Mouse (Mus musculus): Measurements from ENCODE around the gene 2010111I01Rik. TPM values are rescaled to one million over a fixed set of nuclear protein-coding genes. Genes with fewer than 3 reads are reported as not detected.

The 2010111I01Rik gene
- total and polyA plus RNA-seq, 3 experiments, result 26.3 to 32.7 TPM; not detected in 1

DNA sequence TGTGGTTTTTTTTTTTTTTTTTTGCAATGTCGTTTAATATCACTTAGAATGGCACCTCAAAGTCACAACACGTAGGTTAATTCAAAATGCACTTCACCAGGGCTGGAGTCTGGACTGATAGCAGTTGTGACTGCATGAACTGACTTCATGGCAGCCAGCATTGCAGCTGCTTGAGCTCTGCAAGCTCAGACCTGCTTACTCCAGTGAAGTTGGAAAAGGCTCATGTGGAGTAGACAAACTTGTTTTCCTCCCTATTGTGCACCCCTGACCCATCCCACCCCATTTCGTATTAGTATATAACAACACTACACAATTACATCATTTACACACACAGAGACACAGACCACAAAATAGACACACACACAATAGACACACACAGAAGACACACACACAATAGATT lies 42.0 kb upstream of the 2010111I01Rik start:
- no peak overlapping the region for H3K27ac ChIP-seq (ENCODE audit: control insufficient read depth, low read depth, low read length)
- no peaks in the 10 kb centered on the region for H3K36me3 ChIP-seq (ENCODE audit: control insufficient read depth in 1 of 2, insufficient read depth in 2 of 2, low read length in 2 of 2)
- no peaks in the 10 kb centered on the region for H3K27me3 ChIP-seq (ENCODE audit: control insufficient read depth in 1 of 2, insufficient read depth in 2 of 2, low read length in 2 of 2)
- DNase-seq (ENCODE audit: low read depth, low spot score), result no peak
- no peaks in the 10 kb centered on the region for H3K4me1 ChIP-seq (ENCODE audit: control insufficient read depth in 1 of 2, insufficient read depth in 2 of 2, low read length in 2 of 2)
- no peak overlapping the region for H3K4me3 ChIP-seq (ENCODE audit: control insufficient read depth in 1 of 2, insufficient read depth in 1 of 2, low read depth in 2 of 2, low read length in 2 of 2)
- H3K9ac ChIP-seq (ENCODE audit: control insufficient read depth, low read depth, low read length, poor library complexity, severe bottlenecking), result no peak overlapping the region
- TF ChIP-seq RCOR1 (IDR thresholded peaks at IDR 0.05; ENCODE audit: low read depth, low read length), result no peak
- no peak for TF ChIP-seq BHLHE40 (IDR thresholded peaks at IDR 0.05; ENCODE audit: borderline replicate concordance, low read depth, low read length)
- TF ChIP-seq TCF12 (IDR thresholded peaks at IDR 0.05; ENCODE audit: low read depth, low read length), result no peak
- no peak for TF ChIP-seq POLR2A (IDR thresholded peaks at IDR 0.05; ENCODE audit: control insufficient read depth in 1 of 2, insufficient read depth in 1 of 2, low read depth in 1 of 2, low read length in 2 of 2, poor library complexity in 1 of 2)
- TF ChIP-seq E2F4 (IDR thresholded peaks at IDR 0.05; ENCODE audit: borderline replicate concordance, low read depth, low read length), result no peak
- no peak for TF ChIP-seq TBP (IDR thresholded peaks at IDR 0.05; ENCODE audit: low read depth, low read length)
- no peak for TF ChIP-seq CHD2 (IDR thresholded peaks at IDR 0.05; ENCODE audit: low read length)
- no peak for TF ChIP-seq MAZ (IDR thresholded peaks at IDR 0.05; ENCODE audit: low read depth, low read length)
- no peak for TF ChIP-seq ZNF384 (IDR thresholded peaks at IDR 0.05; ENCODE audit: low read depth, low read length)
- no peak for TF ChIP-seq KAT2A (conservative IDR thresholded peaks at IDR 0.05; ENCODE audit: low read depth, low read length)
- TF ChIP-seq POLR2AphosphoS2 (IDR thresholded peaks at IDR 0.05; ENCODE audit: low read length), result no peak
- TF ChIP-seq ZMIZ1 (IDR thresholded peaks at IDR 0.05; ENCODE audit: low read depth, low read length), result no peak
- TF ChIP-seq ETS1 (IDR thresholded peaks at IDR 0.05; ENCODE audit: low read depth, low read length), result no peak
- no peaks in the 10 kb centered on the region for H3K9me3 ChIP-seq (replicated peaks; ENCODE audit: insufficient read depth, low read length)
- H3K79me2 ChIP-seq (ENCODE audit: control insufficient read depth, insufficient read depth, low read length, poor library complexity), result no peaks in the 10 kb centered on the region

DNA sequence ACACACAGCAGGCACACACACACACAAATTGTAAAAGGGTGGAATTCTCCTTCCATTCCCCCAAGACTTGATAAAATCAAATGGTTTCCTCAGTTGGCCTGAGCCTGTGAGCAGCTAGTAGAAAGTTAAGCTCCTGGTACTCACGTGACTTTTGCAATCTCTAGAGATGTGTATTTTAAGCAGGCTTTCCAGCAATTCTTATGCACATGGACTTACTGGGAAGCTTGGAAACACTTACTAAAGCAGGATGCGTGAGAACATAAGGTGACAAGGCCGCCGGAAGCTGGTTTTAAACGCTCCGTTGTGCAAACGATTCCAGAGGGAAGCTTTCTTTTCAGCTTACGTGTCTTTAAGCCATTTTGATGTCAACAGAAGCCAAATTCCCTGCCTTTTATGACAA lies 41.5 kb upstream of the 2010111I01Rik start:
- Histone ChIP-seq H3K9ac (ENCODE audit: control insufficient read depth, low read depth, low read length, poor library complexity, severe bottlenecking) (no peak overlapping the region), H3K4me1 (ENCODE audit: control insufficient read depth in 1 of 2, insufficient read depth in 2 of 2, low read length in 2 of 2) (no peaks in the 10 kb centered on the region), H3K27ac (ENCODE audit: control insufficient read depth, low read depth, low read length) (no peak overlapping the region), H3K4me3 (ENCODE audit: control insufficient read depth in 1 of 2, insufficient read depth in 1 of 2, low read depth in 2 of 2, low read length in 2 of 2) (no peak overlapping the region), H3K79me2 (ENCODE audit: control insufficient read depth, insufficient read depth, low read length, poor library complexity) (no peaks in the 10 kb centered on the region), H3K9me3 (replicated peaks; ENCODE audit: insufficient read depth, low read length) (no peaks in the 10 kb centered on the region), H3K27me3 (ENCODE audit: control insufficient read depth in 1 of 2, insufficient read depth in 2 of 2, low read length in 2 of 2) (no peaks in the 10 kb centered on the region), H3K36me3 (ENCODE audit: control insufficient read depth in 1 of 2, insufficient read depth in 2 of 2, low read length in 2 of 2) (no peaks in the 10 kb centered on the region)
- no peak for TF ChIP-seq TAL1 (IDR thresholded peaks at IDR 0.05; ENCODE audit: low read length)
- no peak for TF ChIP-seq CHD1 (IDR thresholded peaks at IDR 0.05; ENCODE audit: low read depth, low read length)
- no peak for TF ChIP-seq MXI1 (IDR thresholded peaks at IDR 0.05; ENCODE audit: low read depth, low read length)
- no peak for TF ChIP-seq MAX (IDR thresholded peaks at IDR 0.05; ENCODE audit: low read length)
- TF ChIP-seq GATA1 (IDR thresholded peaks at IDR 0.05; ENCODE audit: low read depth, low read length), result no peak
- TF ChIP-seq TBP (IDR thresholded peaks at IDR 0.05; ENCODE audit: low read depth, low read length), result no peak
- no peak for TF ChIP-seq JUND (IDR thresholded peaks at IDR 0.05; ENCODE audit: low read depth, low read length)
- no peak for TF ChIP-seq MYB (IDR thresholded peaks at IDR 0.05; ENCODE audit: low read depth, low read length)
- no peak for TF ChIP-seq USF1 (IDR thresholded peaks at IDR 0.05; ENCODE audit: low read depth, low read length)
- no peak for TF ChIP-seq NRF1 (IDR thresholded peaks at IDR 0.05; ENCODE audit: insufficient read depth, low read depth, low read length, poor library complexity, severe bottlenecking)
- no peak for TF ChIP-seq SMC3 (IDR thresholded peaks at IDR 0.05; ENCODE audit: low read depth, low read length)
- TF ChIP-seq TCF12 (IDR thresholded peaks at IDR 0.05; ENCODE audit: low read depth, low read length), result no peak
- no peak for TF ChIP-seq MEF2A (IDR thresholded peaks at IDR 0.05; ENCODE audit: extremely low read depth, insufficient replicate concordance, low read depth, low read length, poor library complexity, severe bottlenecking)
- no peak for DNase-seq (ENCODE audit: low read depth, low spot score)

Data from MEL (cell line).